Mouse (Mus musculus) activated CD4-positive, CD25-positive, alpha-beta regulatory T cell (primary cell): Measurements from ENCODE around the gene Ehmt1. TPM values are rescaled to one million over a fixed set of nuclear protein-coding genes. Genes with fewer than 3 reads are reported as not detected.

ENCODE experiments used
- polyA plus RNA-seq, 2 experiments: library from polyadenylated mRNA; unstranded; fragments of 100-300 nt; shearing (Covaris generic); gene quantifications; one replicate each; pipeline ENCODE4 v1.2.1; 2017

Ehmt1 gene
- polyA plus RNA-seq: 10 to 100 TPM; 41.9 to 42.5 TPM

DNA sequence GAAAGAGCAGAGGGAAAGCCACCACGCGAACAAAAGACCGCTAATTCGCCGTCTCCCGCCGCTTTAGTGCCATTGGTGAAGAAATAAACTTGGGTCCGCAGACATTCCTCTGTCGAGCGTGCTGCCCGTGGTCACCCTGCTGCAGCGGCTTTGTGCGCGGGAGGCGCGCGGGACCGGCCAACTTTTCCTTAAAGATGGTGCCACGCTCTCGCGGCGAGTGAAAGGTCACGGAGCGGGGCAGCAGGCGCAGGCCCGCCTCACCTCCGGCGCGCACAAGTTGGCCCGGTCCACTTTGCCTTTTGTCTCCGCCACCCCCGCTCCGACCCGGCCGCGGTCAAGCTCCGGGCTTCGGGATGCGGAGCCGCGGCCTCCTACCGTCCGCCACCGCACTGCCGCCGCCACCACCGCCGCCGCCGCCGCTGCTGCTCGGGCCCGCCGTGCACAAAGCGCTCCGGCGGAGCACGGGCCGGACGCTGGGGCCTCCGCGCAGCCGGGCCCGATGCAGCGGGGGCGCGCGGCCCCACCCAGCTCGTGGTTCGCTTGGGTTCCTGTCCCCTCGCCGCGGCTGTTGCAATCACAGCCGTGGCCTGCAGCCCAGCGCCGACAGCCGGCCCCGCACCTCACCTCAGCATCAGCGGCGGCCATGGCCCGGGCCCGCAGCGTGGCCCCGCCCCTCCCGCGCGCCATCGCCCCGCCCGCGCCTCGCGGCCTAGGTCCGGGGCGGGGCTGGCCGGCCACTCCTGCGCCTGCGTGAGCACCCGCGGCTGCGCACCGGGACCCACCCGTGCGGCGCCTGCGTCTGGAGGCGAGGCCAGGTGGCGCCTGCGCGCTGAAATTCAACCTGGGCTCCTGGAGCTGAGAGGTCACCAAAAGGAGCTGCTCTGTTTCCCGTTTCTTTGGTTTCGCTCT is at the start of gene Ehmt1:
Ehmt1 (minus strand) TSS at position 685 of the 909 bp plus-strand sequence.

GRCm38 (mm10) chr2:24962304-24963000 is 43.0 kb upstream of the Ehmt1 start, which contains the start of gene Dph7:
Gene Dph7 (plus strand): TSS chr2:24962400.

GRCm38 (mm10) chr2:24949421-24950188 is 30.2 kb upstream of the Ehmt1 start, which contains the start of gene Zmynd19:
Gene Zmynd19 (plus strand): TSS chr2:24949792.

DNA sequence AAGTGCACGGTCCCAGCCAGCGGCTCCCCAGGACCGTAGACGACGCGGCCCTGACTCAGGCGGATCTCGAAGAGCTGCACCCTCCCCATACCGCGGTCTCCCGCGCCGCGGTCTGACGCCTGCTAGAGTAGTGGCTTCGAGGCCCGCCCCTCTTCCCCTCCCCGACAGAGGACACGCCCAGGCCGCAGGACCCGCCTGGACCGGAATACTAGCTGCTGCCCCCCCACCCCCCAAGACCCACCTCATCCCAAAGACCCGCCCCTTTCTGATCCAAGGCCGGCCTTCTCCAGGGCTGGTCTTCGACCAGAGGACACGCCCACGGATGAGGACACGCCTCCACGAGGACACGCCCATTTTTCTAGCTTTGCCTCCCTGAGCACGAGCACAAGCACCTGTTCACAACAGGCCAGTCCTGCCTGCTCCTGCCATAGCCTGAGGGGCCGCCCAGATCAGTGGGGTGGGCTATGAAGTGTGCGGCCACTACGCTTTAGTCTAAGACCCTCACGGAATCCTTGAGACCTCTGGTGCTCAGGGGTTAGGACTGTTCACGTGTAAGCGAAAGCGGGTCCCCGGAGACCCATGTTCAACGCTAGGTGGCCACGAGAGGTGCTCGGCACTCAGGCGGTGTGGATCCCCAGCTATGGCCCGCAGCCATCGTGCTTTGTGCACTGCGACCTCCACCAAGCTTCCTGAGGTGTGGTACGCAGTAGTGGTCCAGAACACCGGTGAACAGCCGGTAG is 15.8 kb upstream of the Ehmt1 start, which contains the start of gene Arrdc1:
Arrdc1 (minus strand) TSS at position 196 of the 740 bp plus-strand sequence.

GRCm38 (mm10) chr2:24763115-24763557 is 156.3 kb downstream of the Ehmt1 start, which contains the start of gene Cacna1b:
Gene Cacna1b (minus strand): TSS chr2:24763152.

Other genes starting within 250 kb of the Ehmt1 start
- gene Cacna1b, start 156.5 kb downstream of the Ehmt1 start, polyA plus RNA-seq: under 1 TPM; 0.11 to 0.14 TPM
- 100 to 1,000 TPM; 190 to 251 TPM for gene Arrdc1, start 15.6 kb upstream of the Ehmt1 start, polyA plus RNA-seq
- gene Zmynd19, start 30.2 kb upstream of the Ehmt1 start, polyA plus RNA-seq: 10 to 100 TPM; 19.8 to 33.2 TPM
- gene Dph7, start 42.8 kb upstream of the Ehmt1 start, polyA plus RNA-seq: 10 to 100 TPM; 23.9 to 30.5 TPM
- 100 to 1,000 TPM in 1 of 2 experiments, 10 to 100 TPM in 1; 80.0 to 119 TPM for gene Mrpl41, start 55.5 kb upstream of the Ehmt1 start, polyA plus RNA-seq
- gene Pnpla7, start 56.4 kb upstream of the Ehmt1 start, polyA plus RNA-seq: 10 to 100 TPM; 59.0 to 76.4 TPM
- 10 to 100 TPM; 31.8 to 38.7 TPM for gene Nsmf, start 134.7 kb upstream of the Ehmt1 start, polyA plus RNA-seq
- gene Entpd8, start 160.7 kb upstream of the Ehmt1 start, polyA plus RNA-seq: not detected
- gene Noxa1, start 175.5 kb upstream of the Ehmt1 start, polyA plus RNA-seq: 1 to 10 TPM; 1.3 to 1.4 TPM